22 mouse cellular contexts compared by ENCODE assay signal in the genomic region with DNA sequence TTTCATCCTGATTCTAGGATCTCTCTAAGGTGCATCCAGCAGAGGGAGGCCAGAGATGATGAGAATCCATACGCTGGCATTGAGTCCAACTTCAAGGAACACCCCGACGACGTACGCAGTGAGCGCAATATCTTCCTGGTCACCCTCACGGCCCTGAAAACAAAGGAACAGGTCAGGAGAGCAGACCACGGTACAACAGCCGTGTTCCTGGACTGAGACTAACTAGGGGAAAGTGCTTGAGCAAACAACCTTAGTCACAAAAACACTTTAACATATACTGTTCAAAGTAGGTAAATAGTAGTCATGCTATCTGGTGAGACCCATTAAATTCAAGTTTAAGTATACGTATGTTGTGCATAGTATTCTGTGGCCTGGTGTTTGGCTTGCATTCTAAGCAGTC. TPM values are rescaled to one million over a fixed set of nuclear protein-coding genes. Genes with fewer than 3 reads are reported as not detected.
"Had no signal": no experiment of that assay in that cellular context is flagged by ENCODE, and none has a peak within 500 bp of the region (broad histone marks: within the 10 kb centered on the region; RNA-seq: fewer than 3 reads in every experiment).

No protein-coding gene starts in this region.

- DNase-seq: lung, adult 18-20 months; lung, embryonic 14.5 days; lung, postnatal 10 days; lung, postnatal 4 days; midbrain, embryonic 14.5 days; right cerebral cortex, adult 18-20 months; right cerebral cortex, postnatal 25 days; right cerebral cortex, postnatal 4 days; spleen, adult 18-20 months; thymus, adult 18-20 months; thymus, postnatal 14 days; thymus, postnatal 36 days had no signal

- H3K4me1 ChIP-seq: midbrain, embryonic 10.5 days; midbrain, embryonic 12.5 days; neural tube, embryonic 12.5 days had no signal

- ATAC-seq: midbrain, embryonic 16.5 days had no signal

- H3K4me3 ChIP-seq: midbrain, embryonic 10.5 days; midbrain, embryonic 12.5 days; neural tube, embryonic 12.5 days had no signal

- H3K27ac ChIP-seq: liver, embryonic 14.5 days; midbrain, embryonic 10.5 days; midbrain, embryonic 12.5 days; neural tube, embryonic 12.5 days had no signal

- H3K27me3 ChIP-seq: midbrain, embryonic 12.5 days; neural tube, embryonic 12.5 days had no signal

- H3K4me2 ChIP-seq: lung, embryonic 14.5 days; midbrain, embryonic 12.5 days; neural tube, embryonic 12.5 days had no signal

- H3K9ac ChIP-seq: liver, embryonic 14.5 days; lung, embryonic 14.5 days; midbrain, embryonic 12.5 days; neural tube, embryonic 12.5 days had no signal

- H3K36me3 ChIP-seq: midbrain, embryonic 10.5 days; midbrain, embryonic 12.5 days; neural tube, embryonic 12.5 days had no signal

- H3K9me3 ChIP-seq: midbrain, embryonic 10.5 days; midbrain, embryonic 12.5 days; neural tube, embryonic 12.5 days had no signal

RNA-seq across cellular contexts. Expression of a gene that starts 22.0 kb away (rescaled TPM):
- total RNA-seq: megakaryocyte, adult 5-6 weeks; megakaryocyte-erythroid progenitor cell, adult 5-6 weeks had no signal
- polyA plus RNA-seq: midbrain, embryonic 10.5 days; midbrain, embryonic 12.5 days; midbrain, embryonic 16.5 days; neural tube, embryonic 12.5 days; small intestine, adult 2 months; thymus, postnatal 0 days had no signal

RNA-seq across cellular contexts. Expression of a gene that starts 32.9 kb away (rescaled TPM):
- total RNA-seq: megakaryocyte, adult 5-6 weeks; megakaryocyte-erythroid progenitor cell, adult 5-6 weeks; neutrophil, adult 5-6 weeks had no signal
- polyA plus RNA-seq: midbrain, embryonic 10.5 days; midbrain, embryonic 12.5 days; neural tube, embryonic 12.5 days had no signal
